8 mouse cellular contexts compared by ENCODE assay signal in genomic region chr2:179873315-179873714, GRCm38 (mm10).
A peak's percentile ranks its signal among the peaks of the same experiment; 100 is the strongest.
DNase-seq lines count a peak whose midpoint lies in the region; ATAC-seq and TF ChIP-seq lines count a peak whose summit lies in the region.

No protein-coding gene starts in this region.

- TF ChIP-seq CTCF in MEL (IDR thresholded peaks at IDR 0.05 in 2 of 3, conservative IDR thresholded peaks at IDR 0.05 in 1 of 3; ENCODE audit: control insufficient read depth in 1 of 3, insufficient read depth in 1 of 3, low read depth in 2 of 3, low read length in 3 of 3, poor library complexity in 1 of 3, severe bottlenecking in 1 of 3) = peak; percentile 18 to 62 (median 26); a peak in 3 of 6 replicates
- TF ChIP-seq CTCF in liver, postnatal 0 days (IDR thresholded peaks at IDR 0.05; ENCODE audit: low read depth) = peak; percentile 57

- no peaks in the 10 kb centered on the region for H3K4me1 ChIP-seq in hindbrain, embryonic 11.5 days (replicated peaks; ENCODE audit: control insufficient read depth, insufficient read depth, low read length)
- peaks cover 10% of the 10 kb centered on the region for H3K4me1 ChIP-seq in hindbrain, embryonic 16.5 days (ENCODE audit: control insufficient read depth, insufficient read depth, low read depth, low read length)
- no peaks in the 10 kb centered on the region for H3K4me1 ChIP-seq in MEL (ENCODE audit: control insufficient read depth in 1 of 2, insufficient read depth in 2 of 2, low read length in 2 of 2)
- H3K4me1 ChIP-seq in embryonic facial prominence, embryonic 10.5 days = peaks cover 9% of the 10 kb centered on the region; the same call in 1 of the 2 replicates
- H3K4me1 ChIP-seq in liver, postnatal 0 days (ENCODE audit: insufficient read depth) = no peaks in the 10 kb centered on the region

- 49% methylated on average over 5 of the region's 5 CpGs for WGBS in hindbrain, embryonic 11.5 days
- 47% methylated on average over 5 of the region's 5 CpGs for WGBS in hindbrain, embryonic 16.5 days
- 47% methylated on average over 5 of the region's 5 CpGs for WGBS in embryonic facial prominence, embryonic 10.5 days
- 45% methylated on average over 5 of the region's 5 CpGs for WGBS in liver, postnatal 0 days (ENCODE audit: insufficient replicate concordance)

- no peak overlapping the region for H3K4me2 ChIP-seq in hindbrain, embryonic 11.5 days (replicated peaks; ENCODE audit: low read depth, low read length)
- no peak overlapping the region for H3K4me2 ChIP-seq in hindbrain, embryonic 16.5 days (ENCODE audit: low read length)
- H3K4me2 ChIP-seq in liver, postnatal 0 days (ENCODE audit: low read depth, low read length) = no peak overlapping the region

- H3K9me3 ChIP-seq in hindbrain, embryonic 11.5 days (ENCODE audit: control insufficient read depth, low read length) = no peaks in the 10 kb centered on the region
- no peaks in the 10 kb centered on the region for H3K9me3 ChIP-seq in hindbrain, embryonic 16.5 days (ENCODE audit: control insufficient read depth, low read length)
- H3K9me3 ChIP-seq in MEL (replicated peaks; ENCODE audit: insufficient read depth, low read length) = no peaks in the 10 kb centered on the region
- H3K9me3 ChIP-seq in embryonic facial prominence, embryonic 10.5 days = no peaks in the 10 kb centered on the region
- no peaks in the 10 kb centered on the region for H3K9me3 ChIP-seq in liver, postnatal 0 days (ENCODE audit: low read length)

- H3K79me2 ChIP-seq in MEL (ENCODE audit: control insufficient read depth, insufficient read depth, low read length, poor library complexity) = no peaks in the 10 kb centered on the region

- no peaks in the 10 kb centered on the region for H3K36me3 ChIP-seq in hindbrain, embryonic 11.5 days (ENCODE audit: control insufficient read depth, insufficient read depth, low read length)
- no peaks in the 10 kb centered on the region for H3K36me3 ChIP-seq in hindbrain, embryonic 16.5 days (ENCODE audit: control insufficient read depth, insufficient read depth, low read length)
- H3K36me3 ChIP-seq in MEL (ENCODE audit: control insufficient read depth in 1 of 2, insufficient read depth in 2 of 2, low read length in 2 of 2) = no peaks in the 10 kb centered on the region
- no peaks in the 10 kb centered on the region for H3K36me3 ChIP-seq in embryonic facial prominence, embryonic 10.5 days (replicated peaks)
- no peaks in the 10 kb centered on the region for H3K36me3 ChIP-seq in liver, postnatal 0 days (replicated peaks; ENCODE audit: insufficient read depth, low read length)

- H3K4me3 ChIP-seq in hindbrain, embryonic 11.5 days (ENCODE audit: low read depth, low read length) = no peak overlapping the region
- no peak overlapping the region for H3K4me3 ChIP-seq in hindbrain, embryonic 16.5 days (ENCODE audit: low read length)
- H3K4me3 ChIP-seq in MEL (ENCODE audit: control insufficient read depth in 1 of 2, insufficient read depth in 1 of 2, low read depth in 2 of 2, low read length in 2 of 2) = no peak overlapping the region
- no peak overlapping the region for H3K4me3 ChIP-seq in embryonic facial prominence, embryonic 10.5 days
- H3K4me3 ChIP-seq in liver, postnatal 0 days (ENCODE audit: low read depth, low read length) = no peak overlapping the region

- intact Hi-C loops in left cerebral cortex, postnatal 4 days (cut with DNase I) = loop anchor here (5.0 to 10.0 kb wide), 2 partner anchors 429 to 1246 kb away; partner anchors contain the start of gene Cdh4

- H3K9ac ChIP-seq in hindbrain, embryonic 11.5 days (ENCODE audit: low read depth, low read length) = no peak overlapping the region
- no peak overlapping the region for H3K9ac ChIP-seq in hindbrain, embryonic 16.5 days (ENCODE audit: low read depth, low read length)
- H3K9ac ChIP-seq in MEL (ENCODE audit: control insufficient read depth, low read depth, low read length, poor library complexity, severe bottlenecking) = no peak overlapping the region
- no peak overlapping the region for H3K9ac ChIP-seq in liver, postnatal 0 days (replicated peaks)

- no peak for TF ChIP-seq RAD21 in MEL (IDR thresholded peaks at IDR 0.05; ENCODE audit: low read depth, low read length)

- no peak for TF ChIP-seq POLR2A in MEL (IDR thresholded peaks at IDR 0.05; ENCODE audit: control insufficient read depth in 1 of 2, insufficient read depth in 1 of 2, low read depth in 1 of 2, low read length in 2 of 2, poor library complexity in 1 of 2)

- peak; percentile 59 for DNase-seq in hindbrain, embryonic 11.5 days (ENCODE audit: low spot score)
- DNase-seq in MEL (ENCODE audit: low read depth, low spot score) = no peak
- peak; percentile 59 for DNase-seq in embryonic facial prominence, embryonic 10.5 days (ENCODE audit: low spot score)
- peak; percentile 20 for DNase-seq in liver, postnatal 0 days
- peak; percentile 14 for DNase-seq in testis, postnatal 14 days (ENCODE audit: low spot score)
- no peak for DNase-seq in gastrocnemius, postnatal 25 days
- DNase-seq in left cerebral cortex, postnatal 4 days = no peak

- no peaks in the 10 kb centered on the region for H3K27me3 ChIP-seq in hindbrain, embryonic 11.5 days (ENCODE audit: control insufficient read depth, insufficient read depth, low read length)
- no peaks in the 10 kb centered on the region for H3K27me3 ChIP-seq in hindbrain, embryonic 16.5 days (replicated peaks; ENCODE audit: control insufficient read depth, insufficient read depth, low read length)
- H3K27me3 ChIP-seq in MEL (ENCODE audit: control insufficient read depth in 1 of 2, insufficient read depth in 2 of 2, low read length in 2 of 2) = no peaks in the 10 kb centered on the region
- H3K27me3 ChIP-seq in embryonic facial prominence, embryonic 10.5 days (replicated peaks; ENCODE audit: low read depth, poor library complexity, severe bottlenecking) = 0 out of 2 replicates have a peak, but pooled peaks cover 11% of the 10 kb centered on the region
- no peaks in the 10 kb centered on the region for H3K27me3 ChIP-seq in liver, postnatal 0 days (ENCODE audit: insufficient read depth, low read length)

- TF ChIP-seq EP300 in MEL (IDR thresholded peaks at IDR 0.05; ENCODE audit: low read depth in 1 of 2, low read length in 2 of 2) = no peak
- TF ChIP-seq EP300 in liver, postnatal 0 days (IDR thresholded peaks at IDR 0.05; ENCODE audit: low read depth) = no peak

- no peak overlapping the region for H3K27ac ChIP-seq in hindbrain, embryonic 11.5 days (ENCODE audit: low read depth, low read length)
- no peak overlapping the region for H3K27ac ChIP-seq in hindbrain, embryonic 16.5 days (ENCODE audit: low read depth, low read length)
- no peak overlapping the region for H3K27ac ChIP-seq in MEL (ENCODE audit: control insufficient read depth, low read depth, low read length)
- H3K27ac ChIP-seq in embryonic facial prominence, embryonic 10.5 days (replicated peaks) = no peak overlapping the region
- no peak overlapping the region for H3K27ac ChIP-seq in liver, postnatal 0 days (ENCODE audit: low read depth)

- ATAC-seq in hindbrain, embryonic 11.5 days (ENCODE audit: low FRiP score) = no peak
- no peak for ATAC-seq in hindbrain, embryonic 16.5 days
- no peak for ATAC-seq in liver, postnatal 0 days

TF ChIP-seq in MEL, 35 proteins besides CTCF, POLR2A, EP300 and RAD21:
- TF ChIP-seq POLR2AphosphoS2 (IDR thresholded peaks at IDR 0.05; ENCODE audit: low read length) (no peak), TAL1 (IDR thresholded peaks at IDR 0.05; ENCODE audit: low read length) (no peak), SMC3 (IDR thresholded peaks at IDR 0.05; ENCODE audit: low read depth, low read length) (peak; percentile 18; the same call in 1 of the 2 replicates), ZC3H11A (IDR thresholded peaks at IDR 0.05; ENCODE audit: low read depth, low read length) (no peak), SIN3A (IDR thresholded peaks at IDR 0.05; ENCODE audit: low read length) (no peak), USF1 (IDR thresholded peaks at IDR 0.05; ENCODE audit: low read depth, low read length) (peak; percentile 40; the same call in 1 of the 2 replicates), GABPA (IDR thresholded peaks at IDR 0.05; ENCODE audit: low read depth, low read length) (no peak), BHLHE40 (IDR thresholded peaks at IDR 0.05; ENCODE audit: borderline replicate concordance, low read depth, low read length) (no peak)

Comparison
In these comparisons a context has a peak if more than half of its experiments do, and no peak if none do; other contexts are left out.
1. DNase-seq: peak in hindbrain, embryonic 11.5 days (single experiment), embryonic facial prominence, embryonic 10.5 days (single experiment), liver, postnatal 0 days (single experiment) and testis, postnatal 14 days (single experiment); none in MEL (single experiment), gastrocnemius, postnatal 25 days (single experiment) and left cerebral cortex, postnatal 4 days (single experiment).